Mouse (Mus musculus) layer of hippocampus, adult 2 months (tissue): ENCODE results near the gene Men1. TPM values are rescaled to one million over a fixed set of nuclear protein-coding genes. Genes with fewer than 3 reads are reported as not detected.
A peak's percentile ranks its signal among the peaks of the same experiment; 100 is the strongest.

ENCODE experiments used
- DNase-seq, 2 experiments: peaks; one replicate each; pipeline ENCODE4 v3.0.0; 2022; ENCODE audit warnings: low spot score in 2 of 2
- H3K27ac ChIP-seq: fragments of 200-600 bp; 2 replicates; pipeline ENCODE4 v1.8.1; 2022
- H3K4me3 ChIP-seq: fragments of 200-600 bp; 2 replicates; pipeline ENCODE4 v1.8.1; 2022; ENCODE audit warnings: mild to moderate bottlenecking
- CTCF ChIP-seq: fragments of 200-600 bp; conservative IDR thresholded peaks from 2 replicates; pipeline ENCODE4 v1.8.1; 2022; ENCODE audit warnings: antibody characterized with exemption, mild to moderate bottlenecking, moderate library complexity
- total RNA-seq, 2 experiments: library from RNA; stranded (reverse); gene quantifications; 2 replicates each; pipeline ENCODE4 v1.2.3; 2021

The Men1 gene
- total RNA-seq, 2 experiments from 2014 or later, result 63.3 to 72.1 TPM

GRCm38 (mm10) chr19:6333761-6334595 is 801 bp upstream of the Men1 start:
- peak overlapping the region; percentile 89 for H3K27ac ChIP-seq
- H3K4me3 ChIP-seq, result peak overlapping the region; percentile 98
- DNase-seq, result no peak
- no peak for TF ChIP-seq CTCF

- DNase-seq, result no peak
- no peak for TF ChIP-seq CTCF
Measured at GRCm38 (mm10) chr19:6335458-6335827, 664 bp downstream of the Men1 start.

GRCm38 (mm10) chr19:6336920-6337319 is 2.1 kb downstream of the Men1 start:
- TF ChIP-seq CTCF, result no peak
- DNase-seq, result no peak
- H3K4me3 ChIP-seq, result peak overlapping the region; percentile 98; the same call in 1 of the 2 replicates
- H3K27ac ChIP-seq, result no peak overlapping the region

More at GRCm38 (mm10) chr19:6335458-6335827, 664 bp downstream of the Men1 start:
- Histone ChIP-seq H3K4me3 (peak overlapping the region; percentile 98), H3K27ac (peak overlapping the region; percentile 94)

- H3K27ac ChIP-seq, result no peak overlapping the region
- H3K4me3 ChIP-seq, result no peak overlapping the region
- no peak for DNase-seq
- no peak for TF ChIP-seq CTCF
Measured at GRCm38 (mm10) chr19:6338171-6338570, 3.4 kb downstream of the Men1 start.

GRCm38 (mm10) chr19:6338716-6339115 is 3.9 kb downstream of the Men1 start:
- TF ChIP-seq CTCF, result no peak
- H3K4me3 ChIP-seq, result no peak overlapping the region
- no peak overlapping the region for H3K27ac ChIP-seq
- no peak for DNase-seq

GRCm38 (mm10) chr19:6339191-6339590 is 4.4 kb downstream of the Men1 start:
- Histone ChIP-seq H3K27ac (peak overlapping the region; percentile 79; the same call in 1 of the 2 replicates), H3K4me3 (no peak overlapping the region)
- no peak for DNase-seq
- no peak for TF ChIP-seq CTCF

GRCm38 (mm10) chr19:6339890-6340504 is 5.2 kb downstream of the Men1 start:
- H3K27ac ChIP-seq, result peak overlapping the region; percentile 79
- peak overlapping the region; percentile 81 for H3K4me3 ChIP-seq
- peak; percentile 46 for TF ChIP-seq CTCF

GRCm38 (mm10) chr19:6340524-6341452 is 6.0 kb downstream of the Men1 start, which contains the start of gene Map4k2:
TSS of gene Map4k2 (plus strand) at chr19:6341135.
- Histone ChIP-seq H3K27ac (peak within 1 kb of the TSS; percentile 84), H3K4me3 (peak within 1 kb of the TSS; percentile 81)
- peak; percentile 51 for TF ChIP-seq CTCF
- peak; percentile 68 to 69 for DNase-seq

More at GRCm38 (mm10) chr19:6339890-6340504, 5.2 kb downstream of the Men1 start:
- no peak for DNase-seq

GRCm38 (mm10) chr19:6341453-6342077 is 6.8 kb downstream of the Men1 start:
- Histone ChIP-seq H3K27ac (peak overlapping the region; percentile 84), H3K4me3 (peak overlapping the region; percentile 81)
- DNase-seq, result no peak
- no peak for TF ChIP-seq CTCF

GRCm38 (mm10) chr19:6342276-6342933 is 7.6 kb downstream of the Men1 start:
- no peak for DNase-seq
- H3K27ac ChIP-seq, result peak overlapping the region; percentile 84
- TF ChIP-seq CTCF, result no peak
- H3K4me3 ChIP-seq, result peak overlapping the region; percentile 81

GRCm38 (mm10) chr19:6343066-6343925 is 8.5 kb downstream of the Men1 start:
- Histone ChIP-seq H3K27ac (no peak overlapping the region), H3K4me3 (no peak overlapping the region)
- no peak for DNase-seq
- no peak; the same call in none of the 2 replicates for TF ChIP-seq CTCF
